Mouse (Mus musculus): ENCODE measurements around the gene Ttc9c. TPM values are rescaled to one million over a fixed set of nuclear protein-coding genes. Genes with fewer than 3 reads are reported as not detected.

Gene Ttc9c
- polyA plus RNA-seq, 1 experiment from 2014 or later: 58.4 TPM

DNA sequence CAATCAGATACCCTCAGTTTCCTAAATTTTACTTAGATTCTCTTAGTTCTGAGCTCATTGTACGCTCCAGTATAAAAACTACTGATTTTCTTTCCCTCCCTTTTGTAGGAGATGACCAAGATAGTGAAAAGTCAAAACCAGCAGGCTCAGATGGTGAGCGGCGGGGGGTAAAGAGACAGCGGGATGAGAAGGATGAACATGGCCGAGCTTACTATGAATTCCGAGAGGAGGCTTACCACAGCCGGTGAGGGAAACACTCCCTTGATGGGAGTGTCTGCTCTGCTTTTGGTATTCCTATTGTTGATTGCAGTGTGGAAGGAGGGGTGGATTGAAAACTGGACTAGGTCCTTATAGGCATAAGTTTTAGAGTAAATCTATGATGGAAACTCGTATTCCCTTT, 3.6 kb upstream of the Ttc9c start:
- WGBS: 69% methylated on average over 8 of the region's 8 CpGs
- H3K36me3 ChIP-seq: peaks cover 49% of the 10 kb centered on the region

DNA sequence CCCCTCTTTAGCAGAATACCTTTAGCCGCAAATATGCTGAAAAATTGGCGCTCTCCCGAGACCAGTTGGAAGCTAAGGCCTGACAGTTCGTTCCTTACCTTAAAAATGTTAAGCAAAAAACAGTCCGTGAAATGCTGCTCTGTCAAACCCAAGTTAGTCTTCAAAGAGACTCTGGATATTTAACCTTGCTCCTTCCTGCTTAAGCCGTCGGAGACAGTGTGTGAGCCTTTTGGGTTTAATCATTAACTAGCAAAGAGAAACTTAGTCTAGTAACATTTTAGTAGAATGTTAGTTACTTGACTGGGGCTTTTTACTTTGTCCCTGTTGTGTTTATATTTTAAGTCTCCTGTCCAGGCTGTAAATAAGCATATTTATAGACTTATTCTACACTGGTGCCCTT, 2.0 kb upstream of the Ttc9c start:
- Histone ChIP-seq H3K27ac (replicated peaks) (0 out of 2 replicates have a peak overlapping the region, but pooled peaks have one; percentile 100), H3K27me3 (no peaks in the 10 kb centered on the region), H3K9ac (peak overlapping the region; percentile 95), H3K9me3 (replicated peaks) (no peaks in the 10 kb centered on the region), H3K4me3 (replicated peaks) (peak overlapping the region; percentile 99), H3K36me3 (peaks cover 42% of the 10 kb centered on the region), H3K4me2 (replicated peaks) (peak overlapping the region; percentile 73), H3K4me1 (peaks cover 36% of the 10 kb centered on the region)
- 1% methylated on average over 7 of the region's 7 CpGs for WGBS
- ATAC-seq (ENCODE audit: insufficient number of reproducible peaks, low FRiP score, low TSS enrichment, low read depth): no peak

More for the DNA sequence above, 3.6 kb upstream of the Ttc9c start:
- no peak overlapping the region for H3K9ac ChIP-seq
- H3K27ac ChIP-seq (replicated peaks): no peak overlapping the region
- peak overlapping the region; percentile 99 for H3K4me3 ChIP-seq (replicated peaks)
- no peaks in the 10 kb centered on the region for H3K27me3 ChIP-seq
- no peaks in the 10 kb centered on the region for H3K9me3 ChIP-seq (replicated peaks)
- peaks cover 25% of the 10 kb centered on the region for H3K4me1 ChIP-seq
- no peak for ATAC-seq (ENCODE audit: insufficient number of reproducible peaks, low FRiP score, low TSS enrichment, low read depth)
- peak overlapping the region; percentile 73 for H3K4me2 ChIP-seq (replicated peaks)

DNA sequence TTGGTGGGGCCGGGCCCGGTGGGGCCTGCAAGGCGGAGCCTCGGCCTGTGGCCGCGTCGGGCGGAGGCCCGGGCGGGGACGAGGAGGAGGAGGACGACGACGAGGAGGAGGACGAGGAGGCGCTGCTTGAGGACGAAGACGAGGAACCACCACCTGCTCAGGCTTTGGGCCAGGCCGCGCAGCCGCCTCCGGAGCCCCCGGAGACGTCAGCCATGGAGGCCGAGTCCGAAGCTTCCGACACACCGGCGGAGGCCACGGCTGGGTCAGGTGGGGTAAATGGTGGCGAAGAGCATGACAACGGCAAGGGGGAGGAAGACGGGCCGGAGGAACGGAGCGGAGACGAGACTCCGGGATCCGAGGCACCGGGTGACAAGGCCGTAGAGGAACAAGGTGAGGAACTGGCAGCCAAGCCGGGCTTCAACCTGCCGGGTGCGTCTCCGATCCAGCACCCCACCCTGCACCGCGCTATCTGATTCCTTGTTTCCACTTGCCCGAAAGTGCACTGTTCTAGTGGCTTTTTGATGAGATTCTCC, 1.4 kb upstream of the Ttc9c start:
- H3K9ac ChIP-seq: peak overlapping the region; percentile 95
- H3K9me3 ChIP-seq (replicated peaks): no peaks in the 10 kb centered on the region
- peaks cover 42% of the 10 kb centered on the region for H3K36me3 ChIP-seq
- ATAC-seq (ENCODE audit: insufficient number of reproducible peaks, low FRiP score, low TSS enrichment, low read depth): 0 out of 2 replicates have a peak, but pooled peaks have one; percentile 1
- peak overlapping the region; percentile 100 for H3K27ac ChIP-seq (replicated peaks)
- H3K4me2 ChIP-seq (replicated peaks): peak overlapping the region; percentile 73
- no peaks in the 10 kb centered on the region for H3K27me3 ChIP-seq
- WGBS: under 1% methylated on average over 48 of the region's 48 CpGs
- H3K4me1 ChIP-seq: peaks cover 41% of the 10 kb centered on the region
- H3K4me3 ChIP-seq (replicated peaks): peak overlapping the region; percentile 99

DNA sequence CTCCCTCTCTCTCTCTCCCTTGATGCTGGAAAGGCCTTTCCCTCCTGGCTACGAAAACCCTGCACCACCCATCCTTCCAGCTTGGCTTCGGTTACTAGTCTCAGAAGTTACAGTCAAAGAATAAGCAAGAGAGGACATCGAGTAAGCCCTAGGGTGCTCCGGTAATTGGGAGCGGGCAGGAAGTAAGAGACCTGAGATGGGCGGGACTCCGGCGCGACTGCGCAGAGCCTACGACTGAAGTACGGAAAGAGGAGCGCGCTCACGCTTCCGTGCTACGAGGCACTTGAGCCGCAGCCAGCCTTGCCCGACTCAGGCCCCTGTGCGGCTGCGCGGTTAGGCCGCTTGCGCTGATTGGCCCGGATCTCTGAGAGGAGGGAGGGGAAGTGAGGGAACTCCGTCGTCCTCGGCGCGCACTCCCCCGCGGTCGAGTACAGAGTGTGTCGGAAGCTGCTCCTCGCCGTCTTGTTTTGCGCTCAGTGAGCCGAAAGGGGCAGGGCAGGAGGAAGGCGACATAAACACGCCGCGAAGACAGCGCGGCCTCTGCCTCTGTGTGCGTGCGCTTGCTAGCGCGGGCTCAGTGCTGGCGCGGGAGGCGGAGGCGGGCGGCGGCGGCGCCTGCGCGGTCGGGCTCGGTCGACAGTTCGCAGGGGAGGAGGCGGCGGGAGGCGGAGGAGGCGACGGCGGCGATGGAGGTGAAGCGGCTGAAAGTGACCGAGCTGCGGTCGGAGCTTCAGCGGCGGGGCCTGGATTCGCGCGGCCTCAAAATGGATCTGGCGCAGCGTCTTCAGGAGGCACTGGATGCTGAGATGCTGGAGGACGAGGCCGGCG, 677 bp upstream of the Ttc9c start, which contains the start of gene Hnrnpul2:
Gene Hnrnpul2, plus strand, starts transcription at position 415 of the 828 bp plus-strand sequence.
- H3K36me3 ChIP-seq: peaks cover 42% of the 10 kb centered on the region
- H3K27me3 ChIP-seq: no peaks in the 10 kb centered on the region
- no peaks in the 10 kb centered on the region for H3K9me3 ChIP-seq (replicated peaks)
- H3K4me2 ChIP-seq (replicated peaks): peak within 1 kb of the TSS; percentile 90
- WGBS: under 1% methylated on average over 81 of the region's 83 CpGs
- peak within 1 kb of the TSS; percentile 95 for H3K9ac ChIP-seq
- H3K4me3 ChIP-seq (replicated peaks): peak within 1 kb of the TSS; percentile 99
- peak; percentile 96 for ATAC-seq (ENCODE audit: insufficient number of reproducible peaks, low FRiP score, low TSS enrichment, low read depth)
- peak within 1 kb of the TSS; percentile 100 for H3K27ac ChIP-seq (replicated peaks)
- peaks cover 41% of the 10 kb centered on the region for H3K4me1 ChIP-seq

DNA sequence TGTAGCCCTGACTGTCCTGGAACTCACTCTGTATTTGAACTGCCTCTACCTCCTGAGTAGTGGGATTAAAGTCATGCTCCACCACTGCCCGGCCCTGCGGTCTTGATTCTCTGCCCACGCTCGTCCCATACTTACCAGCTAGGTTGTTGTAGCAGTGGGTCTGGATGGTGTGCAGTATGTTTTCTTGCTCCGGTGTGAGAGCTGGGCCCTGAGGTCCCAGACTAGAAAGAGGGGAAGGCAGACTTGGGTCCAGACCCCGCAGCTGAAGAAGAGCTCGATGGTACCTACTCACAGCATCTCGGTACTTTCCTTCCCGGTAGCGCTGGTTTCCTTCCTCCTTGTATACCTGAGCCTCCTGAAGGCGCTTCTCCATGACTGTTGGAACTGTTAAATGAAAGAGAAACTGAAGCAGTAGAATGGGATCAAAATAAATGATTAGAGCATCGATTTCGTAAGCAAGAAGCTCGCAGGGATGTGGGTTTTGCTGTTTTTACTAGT, 783 bp downstream of the Ttc9c start:
- peak overlapping the region; percentile 99 for H3K4me3 ChIP-seq (replicated peaks)
- 19% methylated on average over 14 of the region's 14 CpGs for WGBS
- no peaks in the 10 kb centered on the region for H3K9me3 ChIP-seq (replicated peaks)
- peak overlapping the region; percentile 90 for H3K4me2 ChIP-seq (replicated peaks)
- H3K27me3 ChIP-seq: no peaks in the 10 kb centered on the region
- H3K27ac ChIP-seq (replicated peaks): peak overlapping the region; percentile 100
- peaks cover 40% of the 10 kb centered on the region for H3K4me1 ChIP-seq
- ATAC-seq (ENCODE audit: insufficient number of reproducible peaks, low FRiP score, low TSS enrichment, low read depth): no peak
- H3K36me3 ChIP-seq: peaks cover 40% of the 10 kb centered on the region
- peak overlapping the region; percentile 68 for H3K9ac ChIP-seq

DNA sequence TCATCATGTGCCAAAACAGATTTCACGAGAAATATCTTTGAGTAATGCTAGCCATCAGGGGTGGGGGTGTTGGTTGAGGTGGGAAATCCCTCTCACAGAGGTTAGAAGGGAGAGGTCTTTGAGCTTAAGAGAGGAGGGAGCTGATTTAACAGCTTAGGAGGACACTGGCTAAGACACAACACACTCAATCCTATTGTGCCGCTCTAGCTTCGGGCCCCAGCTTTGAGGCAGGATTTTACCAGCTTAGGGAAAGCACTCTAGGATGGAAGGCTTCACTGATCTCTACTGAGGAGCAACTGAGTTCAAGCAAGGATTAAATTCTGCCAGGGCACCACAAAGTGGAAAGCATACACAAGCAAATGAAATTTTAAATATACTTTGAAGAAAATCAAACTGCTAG, 2.1 kb downstream of the Ttc9c start:
- Histone ChIP-seq H3K27ac (replicated peaks) (no peak overlapping the region), H3K27me3 (no peaks in the 10 kb centered on the region), H3K9ac (no peak overlapping the region), H3K4me2 (replicated peaks) (peak overlapping the region; percentile 17), H3K4me1 (peaks cover 27% of the 10 kb centered on the region), H3K36me3 (peaks cover 46% of the 10 kb centered on the region), H3K4me3 (replicated peaks) (0 out of 2 replicates have a peak overlapping the region, but pooled peaks have one; percentile 8), H3K9me3 (replicated peaks) (no peaks in the 10 kb centered on the region)
- no peak for ATAC-seq (ENCODE audit: insufficient number of reproducible peaks, low FRiP score, low TSS enrichment, low read depth)
- 70% methylated on average over 3 of the region's 3 CpGs for WGBS

DNA sequence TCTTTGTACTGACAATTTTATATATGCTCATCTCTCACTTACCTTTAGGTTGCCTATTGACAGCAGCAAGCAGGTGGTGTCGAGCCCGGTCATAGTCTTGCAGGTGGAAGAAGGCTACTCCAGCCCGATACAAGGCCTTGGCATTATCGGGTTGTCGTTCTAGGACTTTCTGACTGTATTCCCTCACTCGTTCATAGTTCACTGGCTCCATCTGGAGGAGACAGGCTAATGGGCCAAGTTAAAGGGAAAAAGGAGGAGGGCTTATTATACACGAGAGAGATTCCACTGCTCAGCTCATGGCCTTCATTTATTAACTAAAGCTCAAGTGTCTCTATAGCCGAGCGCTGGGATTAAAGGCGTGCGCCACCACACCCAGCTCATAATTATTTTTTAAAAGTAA, 3.3 kb downstream of the Ttc9c start:
- Histone ChIP-seq H3K9ac (no peak overlapping the region), H3K4me2 (replicated peaks) (no peak overlapping the region), H3K27me3 (no peaks in the 10 kb centered on the region), H3K4me1 (peaks cover 24% of the 10 kb centered on the region), H3K36me3 (peaks cover 55% of the 10 kb centered on the region), H3K4me3 (replicated peaks) (no peak overlapping the region), H3K27ac (replicated peaks) (no peak overlapping the region), H3K9me3 (replicated peaks) (no peaks in the 10 kb centered on the region)
- no peak for ATAC-seq (ENCODE audit: insufficient number of reproducible peaks, low FRiP score, low TSS enrichment, low read depth)
- 71% methylated on average over 11 of the region's 11 CpGs for WGBS

DNA sequence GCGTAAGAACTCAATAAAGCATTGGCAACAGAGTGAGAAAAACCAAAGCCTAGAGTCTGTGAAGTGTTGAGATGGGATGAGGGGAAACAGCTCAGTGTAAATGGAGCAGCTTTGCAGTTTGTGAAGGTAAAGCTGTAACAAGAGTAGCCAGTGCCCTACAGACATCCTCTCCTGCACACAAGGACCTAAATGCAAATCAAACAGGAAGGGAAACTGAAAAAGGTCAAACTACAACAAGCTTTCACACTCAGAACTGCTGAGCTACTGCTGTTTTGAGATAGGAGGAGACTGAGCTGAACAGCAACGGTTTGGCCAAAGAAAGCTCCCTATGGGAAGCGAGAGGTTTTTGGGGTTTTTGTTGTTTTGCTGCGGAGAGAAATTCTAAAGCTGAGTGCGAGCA, 12.3 kb downstream of the Ttc9c start:
- Histone ChIP-seq H3K4me3 (replicated peaks) (no peak overlapping the region), H3K27me3 (no peaks in the 10 kb centered on the region), H3K4me2 (replicated peaks) (no peak overlapping the region), H3K9ac (no peak overlapping the region), H3K9me3 (replicated peaks) (no peaks in the 10 kb centered on the region), H3K4me1 (peaks cover 9% of the 10 kb centered on the region), H3K27ac (replicated peaks) (no peak overlapping the region), H3K36me3 (peaks cover 57% of the 10 kb centered on the region)
- ATAC-seq (ENCODE audit: insufficient number of reproducible peaks, low FRiP score, low TSS enrichment, low read depth): no peak
- WGBS: 97% methylated on average over 5 of the region's 5 CpGs

DNA sequence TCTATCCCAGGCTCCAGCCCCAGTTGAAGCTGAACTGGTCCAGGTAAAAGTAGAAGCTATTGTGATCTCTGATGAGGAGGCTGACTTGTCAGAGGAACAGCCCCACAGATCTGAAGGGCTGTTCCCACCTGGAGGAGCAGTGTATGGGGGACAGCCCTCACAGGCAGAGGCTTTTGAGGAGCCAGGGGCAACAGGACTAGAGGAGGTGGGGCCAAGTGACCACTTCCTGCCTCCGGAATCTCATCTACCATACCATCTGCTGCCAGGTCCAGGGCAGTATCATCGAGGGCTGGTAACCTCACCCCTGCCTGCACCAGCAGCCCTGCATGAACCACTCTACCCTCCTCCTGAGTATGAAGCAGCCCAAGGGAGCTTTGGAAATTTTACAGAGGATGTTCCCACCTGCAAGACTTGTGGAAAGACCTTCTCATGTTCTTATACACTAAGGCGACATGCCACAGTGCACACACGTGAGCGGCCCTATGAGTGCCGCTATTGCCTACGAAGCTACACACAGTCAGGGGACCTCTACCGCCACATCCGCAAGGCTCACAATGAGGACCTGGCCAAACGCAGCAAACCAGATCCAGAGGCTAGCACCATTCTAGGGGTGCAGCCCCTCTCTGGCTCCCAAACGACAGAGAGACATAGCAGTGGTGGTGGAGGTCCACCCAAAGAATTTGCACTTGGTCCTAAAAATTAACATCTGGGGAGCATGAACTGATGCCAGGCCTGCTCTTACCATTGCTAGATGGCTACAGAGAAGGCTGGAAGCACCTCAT, 15.1 kb downstream of the Ttc9c start:
- H3K27me3 ChIP-seq: no peaks in the 10 kb centered on the region
- H3K4me3 ChIP-seq (replicated peaks): no peak overlapping the region
- no peaks in the 10 kb centered on the region for H3K9me3 ChIP-seq (replicated peaks)
- 89% methylated on average over 11 of the region's 11 CpGs for WGBS
- peaks cover 37% of the 10 kb centered on the region for H3K36me3 ChIP-seq
- H3K4me2 ChIP-seq (replicated peaks): no peak overlapping the region
- no peak for ATAC-seq (ENCODE audit: insufficient number of reproducible peaks, low FRiP score, low TSS enrichment, low read depth)
- no peak overlapping the region for H3K27ac ChIP-seq (replicated peaks)
- peaks cover 12% of the 10 kb centered on the region for H3K4me1 ChIP-seq
- no peak overlapping the region for H3K9ac ChIP-seq

DNA sequence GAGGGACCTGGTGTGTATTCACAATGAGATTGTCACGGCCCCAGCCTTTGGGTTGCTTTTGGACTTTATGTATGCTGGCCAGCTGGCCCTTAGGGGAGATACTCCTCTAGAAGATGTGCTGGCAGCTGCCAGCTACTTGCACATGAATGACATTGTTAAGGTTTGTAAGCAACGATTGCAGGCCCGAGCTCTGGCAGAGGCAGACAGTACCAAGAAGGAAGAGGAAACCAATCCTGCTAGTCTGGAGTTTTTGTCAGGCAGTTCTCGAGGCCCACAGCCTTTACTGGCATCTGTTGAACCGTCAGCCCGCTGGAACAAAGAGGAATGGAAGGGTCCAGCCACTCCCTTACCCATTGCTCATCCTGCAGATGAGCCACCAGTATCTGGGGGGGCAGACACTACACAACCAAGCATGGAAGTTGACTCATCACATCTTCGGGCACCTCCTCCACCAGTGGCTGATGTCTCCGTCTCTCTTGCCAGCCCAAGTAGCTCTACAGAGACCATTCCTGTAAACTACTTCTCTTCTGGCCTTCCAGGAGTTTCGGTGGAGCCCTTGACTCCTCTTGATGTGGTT, 15.8 kb downstream of the Ttc9c start:
- no peak overlapping the region for H3K9ac ChIP-seq
- H3K4me2 ChIP-seq (replicated peaks): peak overlapping the region; percentile 82
- WGBS: 88% methylated on average over 9 of the region's 9 CpGs

More for the DNA sequence above, 15.8 kb downstream of the Ttc9c start:
- no peak for ATAC-seq (ENCODE audit: insufficient number of reproducible peaks, low FRiP score, low TSS enrichment, low read depth)
- Histone ChIP-seq H3K4me1 (peaks cover 12% of the 10 kb centered on the region), H3K36me3 (peaks cover 37% of the 10 kb centered on the region), H3K27ac (replicated peaks) (peak overlapping the region; percentile 93; the same call in 1 of the 2 replicates), H3K27me3 (no peaks in the 10 kb centered on the region), H3K9me3 (replicated peaks) (no peaks in the 10 kb centered on the region), H3K4me3 (replicated peaks) (peak overlapping the region; percentile 64)

Data from embryonic facial prominence, embryonic 15.5 days (tissue).